Mouse (Mus musculus): ENCODE data around the gene Avl9. TPM values are rescaled to one million over a fixed set of nuclear protein-coding genes. Genes with fewer than 3 reads are reported as not detected.

Gene Avl9
- polyA plus RNA-seq (2014; fragmentation: Nextera tagmentation; extraction: Ambion mirVana): 24.3 and 26.5 TPM in 2 replicates

GRCm38 (mm10) chr6:56714574-56715269 lies at the start of gene Avl9:
Avl9 (plus strand) TSS chr6:56714899.
- Histone ChIP-seq H3K27me3 (ENCODE audit: control insufficient read depth, insufficient read depth, low read length) (no peaks in the 10 kb centered on the region), H3K4me2 (replicated peaks; ENCODE audit: low read depth, low read length) (peak within 1 kb of the TSS; percentile 53), H3K9me3 (ENCODE audit: control insufficient read depth, low read depth, low read length) (no peaks in the 10 kb centered on the region), H3K36me3 (ENCODE audit: control insufficient read depth, insufficient read depth, low read length) (no peaks in the 10 kb centered on the region), H3K4me3 (ENCODE audit: low read depth, low read length) (peak within 1 kb of the TSS; percentile 48), H3K27ac (ENCODE audit: low read length) (peak within 1 kb of the TSS; percentile 93), H3K9ac (replicated peaks; ENCODE audit: low read depth, low read length) (peak within 1 kb of the TSS; percentile 51), H3K4me1 (ENCODE audit: control insufficient read depth, insufficient read depth, low read length) (peaks cover 3% of the 10 kb centered on the region; the same call in 1 of the 2 replicates)
- peak; percentile 98 for ATAC-seq (ENCODE audit: insufficient number of reproducible peaks, insufficient read depth, low FRiP score, low read depth)
- WGBS: under 1% methylated on average over 64 of the region's 64 CpGs

- no peak overlapping the region for H3K4me3 ChIP-seq (ENCODE audit: low read depth, low read length)
- no peak overlapping the region for H3K27ac ChIP-seq (ENCODE audit: low read length)
- 90% methylated on average over 3 of the region's 3 CpGs for WGBS
- no peaks in the 10 kb centered on the region for H3K9me3 ChIP-seq (ENCODE audit: control insufficient read depth, low read depth, low read length)
- H3K4me2 ChIP-seq (replicated peaks; ENCODE audit: low read depth, low read length): no peak overlapping the region
- no peaks in the 10 kb centered on the region for H3K36me3 ChIP-seq (ENCODE audit: control insufficient read depth, insufficient read depth, low read length)
- H3K27me3 ChIP-seq (ENCODE audit: control insufficient read depth, insufficient read depth, low read length): no peaks in the 10 kb centered on the region
- H3K9ac ChIP-seq (replicated peaks; ENCODE audit: low read depth, low read length): no peak overlapping the region
- no peak for ATAC-seq (ENCODE audit: insufficient number of reproducible peaks, insufficient read depth, low FRiP score, low read depth)
- peaks cover 8% of the 10 kb centered on the region; the same call in 1 of the 2 replicates for H3K4me1 ChIP-seq (ENCODE audit: control insufficient read depth, insufficient read depth, low read length)
Observed at GRCm38 (mm10) chr6:56688238-56688637, 26.5 kb upstream of the Avl9 start.

GRCm38 (mm10) chr6:56691205-56691604 lies 23.5 kb upstream of the Avl9 start:
- H3K4me2 ChIP-seq (replicated peaks; ENCODE audit: low read depth, low read length): no peak overlapping the region
- WGBS: 10% methylated on average over 2 of the region's 2 CpGs
- H3K9me3 ChIP-seq (ENCODE audit: control insufficient read depth, low read depth, low read length): no peaks in the 10 kb centered on the region
- H3K4me3 ChIP-seq (ENCODE audit: low read depth, low read length): no peak overlapping the region
- no peak overlapping the region for H3K27ac ChIP-seq (ENCODE audit: low read length)
- H3K4me1 ChIP-seq (ENCODE audit: control insufficient read depth, insufficient read depth, low read length): peaks cover 8% of the 10 kb centered on the region; the same call in 1 of the 2 replicates
- ATAC-seq (ENCODE audit: insufficient number of reproducible peaks, insufficient read depth, low FRiP score, low read depth): peak; percentile 56; the same call in 1 of the 2 replicates
- H3K9ac ChIP-seq (replicated peaks; ENCODE audit: low read depth, low read length): no peak overlapping the region
- H3K36me3 ChIP-seq (ENCODE audit: control insufficient read depth, insufficient read depth, low read length): no peaks in the 10 kb centered on the region
- no peaks in the 10 kb centered on the region for H3K27me3 ChIP-seq (ENCODE audit: control insufficient read depth, insufficient read depth, low read length)

- Histone ChIP-seq H3K4me3 (ENCODE audit: low read depth, low read length) (no peak overlapping the region), H3K4me1 (ENCODE audit: control insufficient read depth, insufficient read depth, low read length) (peaks cover 8% of the 10 kb centered on the region; the same call in 1 of the 2 replicates), H3K4me2 (replicated peaks; ENCODE audit: low read depth, low read length) (no peak overlapping the region), H3K27ac (ENCODE audit: low read length) (no peak overlapping the region), H3K9ac (replicated peaks; ENCODE audit: low read depth, low read length) (no peak overlapping the region), H3K36me3 (ENCODE audit: control insufficient read depth, insufficient read depth, low read length) (no peaks in the 10 kb centered on the region), H3K9me3 (ENCODE audit: control insufficient read depth, low read depth, low read length) (no peaks in the 10 kb centered on the region), H3K27me3 (ENCODE audit: control insufficient read depth, insufficient read depth, low read length) (no peaks in the 10 kb centered on the region)
- no peak for ATAC-seq (ENCODE audit: insufficient number of reproducible peaks, insufficient read depth, low FRiP score, low read depth)
- 63% methylated on average over 4 of the region's 4 CpGs for WGBS
Observed at GRCm38 (mm10) chr6:56692445-56692844, 22.3 kb upstream of the Avl9 start.

- Histone ChIP-seq H3K4me1 (ENCODE audit: control insufficient read depth, insufficient read depth, low read length) (peaks cover 7% of the 10 kb centered on the region), H3K27me3 (ENCODE audit: control insufficient read depth, insufficient read depth, low read length) (no peaks in the 10 kb centered on the region), H3K4me3 (ENCODE audit: low read depth, low read length) (peak within 1 kb of the TSS; percentile 60), H3K36me3 (ENCODE audit: control insufficient read depth, insufficient read depth, low read length) (no peaks in the 10 kb centered on the region), H3K4me2 (replicated peaks; ENCODE audit: low read depth, low read length) (peak within 1 kb of the TSS; percentile 84), H3K9ac (replicated peaks; ENCODE audit: low read depth, low read length) (peak within 1 kb of the TSS; percentile 58), H3K9me3 (ENCODE audit: control insufficient read depth, low read depth, low read length) (no peaks in the 10 kb centered on the region), H3K27ac (ENCODE audit: low read length) (no peak within 1 kb of the TSS)
- ATAC-seq (ENCODE audit: insufficient number of reproducible peaks, insufficient read depth, low FRiP score, low read depth): peak; percentile 90
- under 1% methylated on average over 46 of the region's 46 CpGs for WGBS
Observed at GRCm38 (mm10) chr6:56703931-56704900, 10.5 kb upstream of the Avl9 start, which contains the start of gene Lsm5. Lsm5 (minus strand) TSS chr6:56704710.

GRCm38 (mm10) chr6:56714186-56714573 lies 519 bp upstream of the Avl9 start:
- no peak for ATAC-seq (ENCODE audit: insufficient number of reproducible peaks, insufficient read depth, low FRiP score, low read depth)
- Histone ChIP-seq H3K4me2 (replicated peaks; ENCODE audit: low read depth, low read length) (peak overlapping the region; percentile 32), H3K4me3 (ENCODE audit: low read depth, low read length) (peak overlapping the region; percentile 48), H3K27ac (ENCODE audit: low read length) (no peak overlapping the region), H3K4me1 (ENCODE audit: control insufficient read depth, insufficient read depth, low read length) (peaks cover 3% of the 10 kb centered on the region; the same call in 1 of the 2 replicates), H3K27me3 (ENCODE audit: control insufficient read depth, insufficient read depth, low read length) (no peaks in the 10 kb centered on the region), H3K9me3 (ENCODE audit: control insufficient read depth, low read depth, low read length) (no peaks in the 10 kb centered on the region), H3K9ac (replicated peaks; ENCODE audit: low read depth, low read length) (no peak overlapping the region), H3K36me3 (ENCODE audit: control insufficient read depth, insufficient read depth, low read length) (no peaks in the 10 kb centered on the region)
- 43% methylated on average over 7 of the region's 7 CpGs for WGBS

GRCm38 (mm10) chr6:56715270-56715666 lies 569 bp downstream of the Avl9 start:
- H3K27me3 ChIP-seq (ENCODE audit: control insufficient read depth, insufficient read depth, low read length): no peaks in the 10 kb centered on the region
- H3K4me3 ChIP-seq (ENCODE audit: low read depth, low read length): peak overlapping the region; percentile 48
- H3K4me2 ChIP-seq (replicated peaks; ENCODE audit: low read depth, low read length): peak overlapping the region; percentile 53
- H3K9me3 ChIP-seq (ENCODE audit: control insufficient read depth, low read depth, low read length): no peaks in the 10 kb centered on the region
- H3K9ac ChIP-seq (replicated peaks; ENCODE audit: low read depth, low read length): peak overlapping the region; percentile 51
- peak overlapping the region; percentile 93 for H3K27ac ChIP-seq (ENCODE audit: low read length)
- no peaks in the 10 kb centered on the region for H3K36me3 ChIP-seq (ENCODE audit: control insufficient read depth, insufficient read depth, low read length)
- ATAC-seq (ENCODE audit: insufficient number of reproducible peaks, insufficient read depth, low FRiP score, low read depth): peak; percentile 28; the same call in 1 of the 2 replicates
- peaks cover 3% of the 10 kb centered on the region; the same call in 1 of the 2 replicates for H3K4me1 ChIP-seq (ENCODE audit: control insufficient read depth, insufficient read depth, low read length)
- under 1% methylated on average over 25 of the region's 25 CpGs for WGBS

- Histone ChIP-seq H3K9ac (replicated peaks; ENCODE audit: low read depth, low read length) (no peak overlapping the region), H3K4me3 (ENCODE audit: low read depth, low read length) (no peak overlapping the region), H3K27ac (ENCODE audit: low read length) (no peak overlapping the region), H3K4me2 (replicated peaks; ENCODE audit: low read depth, low read length) (no peak overlapping the region), H3K36me3 (ENCODE audit: control insufficient read depth, insufficient read depth, low read length) (peaks cover 5% of the 10 kb centered on the region; the same call in 1 of the 2 replicates), H3K9me3 (ENCODE audit: control insufficient read depth, low read depth, low read length) (no peaks in the 10 kb centered on the region), H3K27me3 (ENCODE audit: control insufficient read depth, insufficient read depth, low read length) (no peaks in the 10 kb centered on the region), H3K4me1 (ENCODE audit: control insufficient read depth, insufficient read depth, low read length) (peaks cover 7% of the 10 kb centered on the region)
- ATAC-seq (ENCODE audit: insufficient number of reproducible peaks, insufficient read depth, low FRiP score, low read depth): no peak
- WGBS: 86% methylated on average over 1 of the region's 1 CpGs
Observed at GRCm38 (mm10) chr6:56719071-56719470, 4.4 kb downstream of the Avl9 start.

Measured in stomach, embryonic 14.5 days (tissue).